Mouse (Mus musculus): ENCODE measurements around the gene Umodl1.
A peak's percentile ranks its signal among the peaks of the same experiment; 100 is the strongest.

Umodl1 gene

DNA sequence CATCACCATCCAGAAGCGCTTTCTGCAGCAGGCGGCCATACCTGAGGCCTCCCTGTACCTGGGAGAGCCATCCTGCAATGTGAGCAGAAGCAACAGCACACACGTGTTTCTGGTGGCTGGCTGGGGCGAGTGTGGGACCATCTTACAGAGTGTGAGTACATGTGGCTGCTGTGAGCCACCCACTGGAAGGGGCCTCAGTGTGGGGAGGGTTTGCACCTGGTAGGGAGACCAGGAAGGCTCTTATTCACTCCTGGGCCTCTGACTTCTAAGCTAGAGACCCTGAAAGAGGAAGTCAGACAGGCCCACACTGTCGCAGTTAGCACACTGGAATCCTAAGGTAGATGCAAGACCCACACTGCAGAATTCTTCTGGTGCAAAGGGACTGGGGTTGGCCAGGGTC lies 41.9 kb downstream of the Umodl1 start:
- DNase-seq (ENCODE audit: low read depth, low spot score): no peak

DNA sequence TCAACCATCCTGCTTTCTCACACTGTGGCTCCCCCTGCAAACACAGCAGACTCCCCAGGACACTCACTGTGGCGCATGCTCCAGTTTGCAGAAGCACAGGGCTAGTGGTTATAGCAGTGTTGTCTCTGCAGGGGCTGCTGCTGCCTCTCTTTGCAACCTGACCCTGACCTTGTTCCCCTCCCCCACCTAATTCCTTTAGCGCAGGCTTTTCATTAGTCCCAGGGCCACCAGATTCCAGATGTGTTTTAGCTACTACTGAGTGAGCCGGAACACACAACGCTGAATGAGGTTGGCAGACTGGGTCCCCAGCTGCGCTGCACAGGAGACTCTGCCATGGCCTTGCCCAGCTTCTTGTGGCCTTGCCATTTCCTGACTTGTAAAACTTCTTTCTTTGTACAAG lies 46.5 kb downstream of the Umodl1 start:
- DNase-seq (ENCODE audit: low read depth, low spot score): peak; percentile 36

DNA sequence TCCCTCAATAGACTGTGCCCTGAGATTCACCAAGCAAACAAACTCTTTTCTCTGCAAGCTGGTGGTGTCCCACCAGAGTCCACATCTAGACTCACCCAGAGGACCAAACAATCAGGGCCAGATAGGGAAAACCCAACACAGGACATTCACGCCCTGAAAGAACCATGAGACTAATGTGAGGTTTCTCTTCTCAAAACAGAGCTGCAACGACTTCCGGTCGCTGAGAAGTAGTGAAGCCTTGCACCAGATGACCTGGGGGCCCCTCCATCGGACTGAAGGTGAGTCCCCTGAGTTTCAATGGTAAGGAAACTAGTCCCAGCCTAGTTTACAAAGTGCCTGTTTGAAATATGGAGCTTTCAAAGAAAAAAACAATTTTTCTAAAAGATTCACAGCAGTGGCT lies 48.2 kb downstream of the Umodl1 start:
- DNase-seq (ENCODE audit: low read depth, low spot score): no peak

- DNase-seq (ENCODE audit: low read depth, low spot score): no peak
Observed at GRCm38 (mm10) chr17:31005284-31005683, 50.8 kb downstream of the Umodl1 start.

DNA sequence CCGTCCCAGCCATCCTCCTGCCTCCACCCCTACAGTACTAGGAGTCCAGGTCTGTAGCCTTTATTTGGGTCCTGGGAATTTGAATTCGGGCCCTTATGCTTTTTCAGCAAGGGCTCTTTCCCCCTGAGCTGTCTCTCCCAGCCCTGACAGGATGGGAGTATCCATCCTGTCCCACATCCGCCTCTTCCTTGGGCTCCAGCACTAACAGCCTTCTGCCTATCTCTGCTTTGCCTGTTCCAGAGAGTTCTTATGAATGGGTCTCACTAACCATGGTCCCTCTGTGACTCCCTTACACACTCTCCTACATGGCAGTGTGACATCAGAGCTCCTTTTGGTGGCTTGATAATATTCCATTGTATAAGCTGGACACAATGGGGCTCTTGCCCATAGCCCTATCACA lies 52.9 kb downstream of the Umodl1 start:
- no peak for DNase-seq (ENCODE audit: low read depth, low spot score)

GRCm38 (mm10) chr17:31008416-31008815 lies 54.0 kb downstream of the Umodl1 start:
- no peak for DNase-seq (ENCODE audit: low read depth, low spot score)

- peak; percentile 60 for DNase-seq (ENCODE audit: low read depth, low spot score)
Observed at GRCm38 (mm10) chr17:31011551-31012394, 57.3 kb downstream of the Umodl1 start.

DNA sequence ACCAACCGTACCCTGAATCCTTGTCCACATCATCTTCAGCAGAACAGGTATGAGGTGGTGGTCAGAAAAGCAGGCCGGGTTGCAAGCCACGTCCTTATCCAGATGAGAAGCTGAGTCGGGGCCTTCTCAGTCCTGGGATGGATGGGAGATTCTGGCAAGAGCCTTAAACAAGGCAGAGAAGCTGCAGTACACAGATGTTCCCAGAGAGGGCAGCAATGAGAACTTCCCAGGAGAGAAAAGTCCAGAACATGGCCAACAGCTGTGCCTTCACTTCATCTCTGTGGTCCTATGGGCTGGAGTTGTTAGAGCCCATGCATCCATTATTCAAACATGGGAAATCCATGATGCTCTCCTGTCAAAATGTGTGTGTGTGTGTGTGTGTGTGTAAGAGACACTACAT lies 63.8 kb downstream of the Umodl1 start:
- DNase-seq (ENCODE audit: low read depth, low spot score): peak; percentile 86

DNA sequence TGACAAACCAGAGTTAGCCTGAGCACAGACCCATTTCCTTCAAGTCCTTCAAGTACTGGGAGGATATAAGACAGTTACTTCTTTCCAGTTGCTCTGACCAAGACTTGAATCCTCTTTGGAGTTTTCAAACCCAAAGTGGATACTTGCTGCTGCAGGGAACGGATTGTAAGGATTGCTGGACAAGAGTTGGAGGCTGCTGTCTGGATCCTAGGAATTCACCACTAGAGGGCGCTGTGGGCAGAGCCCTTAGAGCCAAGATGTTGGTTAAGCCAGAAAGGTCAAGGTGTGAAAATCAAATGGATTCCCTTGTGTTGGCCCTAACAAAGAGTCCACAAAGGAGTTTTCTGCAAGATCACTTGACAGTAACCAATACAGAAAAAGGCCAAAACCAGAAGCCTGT lies 65.1 kb downstream of the Umodl1 start:
- peak; percentile 86 for DNase-seq (ENCODE audit: low read depth, low spot score)

GRCm38 (mm10) chr17:31020078-31020477 lies 65.6 kb downstream of the Umodl1 start:
- no peak for DNase-seq (ENCODE audit: low read depth, low spot score)

DNA sequence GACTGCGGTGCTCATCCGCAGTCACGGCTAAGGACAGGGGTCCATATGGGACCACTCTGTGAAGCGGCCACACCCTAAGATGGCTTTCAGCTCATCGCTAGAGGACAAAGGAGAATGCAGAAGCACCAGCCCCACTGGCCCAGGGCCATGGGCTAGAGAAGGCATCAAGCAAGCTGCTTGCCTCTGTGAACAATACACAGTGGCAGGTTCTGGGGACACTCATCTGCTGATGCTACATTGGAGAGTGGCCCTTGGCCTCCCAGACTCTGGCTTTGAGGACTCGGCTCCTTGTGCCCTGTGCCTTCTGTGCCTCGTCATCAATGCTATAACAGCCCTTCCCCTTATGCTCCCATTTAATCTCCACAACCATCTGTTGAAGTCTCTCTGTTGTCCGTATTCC lies 66.8 kb downstream of the Umodl1 start:
- DNase-seq (ENCODE audit: low read depth, low spot score): no peak

DNA sequence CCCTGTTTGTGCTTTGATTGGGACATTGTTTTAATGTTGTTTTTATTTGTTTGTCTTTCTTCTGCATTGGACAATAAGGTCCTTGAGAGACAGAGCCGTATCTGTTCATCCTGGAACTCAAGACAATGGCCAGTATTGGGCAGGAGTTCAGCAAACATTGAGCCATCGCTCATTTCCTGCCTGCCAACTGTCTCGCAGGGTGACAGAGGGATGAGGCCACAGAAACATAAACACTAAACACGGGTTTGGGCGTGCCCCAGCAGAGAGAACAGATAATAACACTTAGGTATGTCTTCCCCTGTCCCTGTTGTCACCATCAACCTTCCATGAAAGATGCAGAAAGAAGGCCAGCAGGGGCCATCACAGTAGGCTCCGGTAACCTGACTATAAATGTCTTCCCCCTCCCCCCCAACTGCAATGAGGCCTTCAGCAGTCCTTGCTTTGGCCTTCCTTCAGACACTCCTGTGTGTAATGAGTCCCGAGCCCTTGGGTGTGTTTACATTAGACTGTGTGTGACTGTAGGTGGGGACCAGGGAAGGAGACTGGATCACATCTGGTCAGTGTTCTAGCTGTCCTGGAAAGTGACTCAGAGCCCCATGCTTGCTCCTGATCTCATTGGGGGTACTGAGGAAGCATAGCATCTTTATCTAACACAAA lies 69.8 kb downstream of the Umodl1 start:
- DNase-seq (ENCODE audit: low read depth, low spot score): no peak

DNA sequence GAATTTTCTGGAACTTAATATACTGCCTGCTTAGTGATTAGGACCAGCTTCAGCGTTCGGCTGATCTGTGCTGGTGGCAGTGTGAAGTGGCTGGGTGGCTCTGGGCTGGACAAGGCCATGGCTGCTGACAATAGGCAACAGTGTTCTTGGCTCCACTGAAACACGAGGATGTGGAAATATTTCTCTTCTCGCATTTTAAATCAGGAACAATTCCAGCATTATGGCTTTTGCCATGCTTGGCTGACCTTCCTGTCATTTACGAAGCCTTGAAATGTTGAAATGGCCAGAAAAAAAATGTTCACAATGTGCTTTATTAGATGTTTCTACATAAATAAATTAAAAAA lies 70.3 kb downstream of the Umodl1 start:
- DNase-seq (ENCODE audit: low read depth, low spot score): no peak

- peak; percentile 62 for DNase-seq (ENCODE audit: low read depth, low spot score)
Observed at GRCm38 (mm10) chr17:31026986-31027385, 72.5 kb downstream of the Umodl1 start.

DNA sequence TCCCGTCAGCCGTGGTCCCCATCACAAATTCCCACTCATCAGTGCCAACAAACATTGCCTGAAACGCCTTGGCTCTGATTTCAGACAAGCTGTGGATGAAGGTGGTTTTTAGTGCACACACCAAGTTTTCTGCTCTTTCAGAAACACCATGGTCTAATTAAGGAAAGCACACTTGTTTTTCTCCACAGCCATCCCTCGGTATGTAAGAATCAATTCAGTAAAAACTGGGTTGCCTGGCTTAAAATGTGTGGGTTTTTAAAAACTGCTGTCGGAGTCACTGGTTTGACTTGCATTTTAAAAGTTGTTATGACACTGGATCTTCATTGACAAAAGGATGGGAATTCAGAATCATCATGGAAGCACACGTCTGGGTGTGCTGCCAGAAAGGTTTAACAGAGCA lies 73.3 kb downstream of the Umodl1 start:
- DNase-seq (ENCODE audit: low read depth, low spot score): no peak

DNA sequence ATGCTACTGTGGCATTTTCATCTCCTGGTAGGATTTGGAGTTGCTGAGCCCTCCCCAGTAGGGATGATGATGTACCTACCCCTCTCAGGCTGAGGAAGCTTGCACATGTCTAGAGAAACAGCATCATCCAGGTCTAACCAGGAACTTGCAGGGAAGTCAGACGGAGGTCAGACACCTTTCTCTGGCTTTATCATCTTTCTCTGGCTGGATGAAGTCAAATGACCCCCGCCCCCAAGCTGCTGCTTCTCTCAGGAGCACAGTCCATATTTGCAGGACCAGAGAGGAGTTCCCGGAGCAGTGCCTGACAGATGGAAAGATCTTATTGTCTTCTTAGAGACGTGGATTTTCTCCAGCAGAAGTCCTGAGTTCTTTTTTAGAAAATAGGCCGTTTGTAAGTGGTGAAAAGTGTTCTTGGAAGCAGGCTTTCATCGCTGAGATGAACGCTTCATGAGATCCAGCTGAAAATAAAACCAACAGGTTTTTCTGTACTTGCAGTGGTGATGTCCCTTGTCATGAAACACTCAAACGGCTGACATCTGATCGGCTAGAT lies 74.5 kb downstream of the Umodl1 start:
- no peak for DNase-seq (ENCODE audit: low read depth, low spot score)

GRCm38 (mm10) chr17:31029407-31029806 lies 75.0 kb downstream of the Umodl1 start:
- no peak for DNase-seq (ENCODE audit: low read depth, low spot score)

DNA sequence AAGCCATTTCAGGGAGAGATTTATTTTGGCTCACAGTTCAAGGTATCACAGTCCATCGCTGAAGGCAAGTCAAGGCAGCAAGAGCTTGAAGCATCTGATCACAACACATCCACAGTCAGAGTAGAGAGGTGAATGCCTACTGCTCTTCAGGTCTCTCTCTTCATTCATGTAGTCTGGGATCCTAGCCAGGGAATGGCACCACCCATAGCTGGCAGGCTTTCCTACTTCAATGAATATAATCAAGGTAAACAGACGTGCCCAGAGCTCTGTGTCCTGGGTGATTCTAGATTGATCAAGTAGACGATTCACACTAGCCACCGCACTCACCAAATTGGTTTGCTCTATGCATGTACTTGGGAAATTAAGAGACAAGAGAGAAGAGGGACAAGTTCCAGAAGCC lies 77.9 kb downstream of the Umodl1 start:
- DNase-seq (ENCODE audit: low read depth, low spot score): no peak

DNA sequence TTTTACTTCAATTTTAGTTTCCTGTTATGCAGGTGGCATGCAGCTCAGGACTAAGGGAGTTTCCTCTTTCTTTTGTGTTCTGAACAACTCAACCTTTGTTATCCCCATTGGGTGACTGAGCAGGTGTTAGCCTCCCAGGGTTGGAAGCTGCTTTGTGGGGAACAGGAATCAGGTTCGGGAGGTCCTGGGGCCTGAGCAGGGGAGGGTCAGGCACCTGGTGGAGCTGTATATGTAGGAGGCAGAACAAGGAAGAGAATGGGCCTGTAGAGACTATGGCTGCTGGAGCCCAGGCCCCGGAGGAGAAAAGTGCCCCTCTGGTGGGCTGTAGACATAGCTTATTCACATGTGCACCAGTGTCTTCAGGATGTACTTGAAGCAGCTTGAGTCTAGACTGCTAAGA lies 78.8 kb downstream of the Umodl1 start:
- DNase-seq (ENCODE audit: low read depth, low spot score): peak; percentile 23

DNA sequence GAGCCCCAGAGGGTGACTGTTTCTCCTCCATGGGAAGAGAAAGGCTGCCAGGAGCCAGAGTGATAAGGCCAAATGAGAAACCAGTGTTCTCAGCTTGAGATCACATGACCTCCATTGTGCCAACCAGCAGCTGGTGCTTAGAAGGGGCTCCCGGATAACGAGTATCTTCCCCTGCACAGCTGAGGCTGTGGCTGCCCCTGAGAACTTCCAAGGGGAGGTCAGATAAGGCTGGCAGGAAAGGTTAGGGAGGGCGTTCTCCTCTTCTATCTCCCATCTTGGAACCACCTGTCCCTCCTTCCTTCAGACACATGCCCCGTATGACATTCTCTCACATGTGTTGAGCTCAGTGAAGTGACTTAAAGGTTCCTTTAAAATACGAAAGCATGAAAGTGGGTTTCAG lies 79.7 kb downstream of the Umodl1 start:
- no peak for DNase-seq (ENCODE audit: low read depth, low spot score)

DNA sequence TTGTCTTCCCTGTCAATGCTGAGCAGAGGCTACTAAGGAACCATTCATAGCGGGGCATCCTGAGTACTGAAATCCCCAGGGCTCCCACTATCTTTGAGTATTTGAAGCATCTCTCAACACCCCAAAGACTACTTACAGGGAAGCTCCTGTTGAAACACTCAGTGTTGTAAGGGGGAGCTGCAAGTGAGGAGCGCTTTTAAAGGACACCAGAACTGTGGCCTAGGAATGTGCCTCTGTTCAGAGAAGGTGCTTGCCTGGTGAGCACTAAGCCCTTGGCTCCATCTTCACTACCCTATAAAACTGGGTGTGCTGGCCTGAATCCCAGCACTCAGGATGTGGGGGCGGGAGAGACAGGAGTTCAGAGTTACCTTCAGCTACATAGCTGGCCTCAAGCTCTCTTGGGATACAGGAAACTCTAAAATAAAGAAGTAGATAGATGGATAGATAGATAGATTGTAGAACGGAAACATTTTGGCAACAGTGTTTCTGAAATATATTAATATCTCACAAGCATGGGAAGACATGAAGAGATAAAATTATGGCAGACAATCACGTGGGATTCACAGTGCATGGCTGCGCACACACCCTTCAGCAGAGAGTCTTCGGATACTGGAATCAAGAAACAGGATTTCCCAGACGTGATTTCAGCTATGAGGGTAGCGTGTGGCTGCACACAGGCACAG lies 80.4 kb downstream of the Umodl1 start:
- no peak for DNase-seq (ENCODE audit: low read depth, low spot score)

GRCm38 (mm10) chr17:31036168-31036876 lies 81.9 kb downstream of the Umodl1 start:
- no peak for DNase-seq (ENCODE audit: low read depth, low spot score)
